Mouse (Mus musculus) cerebellum, adult 2 months (tissue): ENCODE data around the gene Smarcd3. TPM values are rescaled to one million over a fixed set of nuclear protein-coding genes. Genes with fewer than 3 reads are reported as not detected.

Source experiments
- DNase-seq, 2 experiments: peaks; one replicate each; pipeline ENCODE4 v3.0.0; 2021
- H3K27ac ChIP-seq: fragments of 200-500 bp; 2 replicates; pipeline ENCODE4 v1.5.1; 2012; ENCODE audit warnings: low read length, control low read depth, inconsistent platforms; ENCODE audit not compliant: insufficient read depth
- H3K27me3 ChIP-seq: fragments of 200-500 bp; 2 replicates; pipeline ENCODE4 v1.6.1; 2012; ENCODE audit warnings: inconsistent platforms, mild to moderate bottlenecking, low read length, moderate library complexity; ENCODE audit not compliant: control insufficient read depth, insufficient read depth
- H3K4me1 ChIP-seq: fragments of 200-500 bp; 2 replicates; pipeline ENCODE4 v1.6.1; 2011; ENCODE audit warnings: low read length; ENCODE audit not compliant: control insufficient read depth, insufficient read depth
- H3K4me3 ChIP-seq: fragments of 200-500 bp; replicated peaks from 2 replicates; pipeline ENCODE3; 2011; ENCODE audit warnings: mild to moderate bottlenecking, low read depth, low read length, control low read depth; ENCODE audit not compliant: insufficient read depth
- CTCF ChIP-seq: fragments of 200-500 bp; IDR thresholded peaks from 2 replicates; pipeline ENCODE4 v1.5.1; 2011; ENCODE audit warnings: low read depth, mild to moderate bottlenecking, control low read depth, low read length, moderate library complexity, borderline replicate concordance; ENCODE audit not compliant: insufficient read depth
- POLR2A ChIP-seq: fragments of 200-500 bp; IDR thresholded peaks from 2 replicates; pipeline ENCODE4 v1.6.1; 2011; ENCODE audit warnings: low read length, control low read depth, borderline replicate concordance; ENCODE audit not compliant: insufficient read depth
- WGBS: fragments of 180-500 bp; shearing (Covaris S2); methylation state at CpG from one replicate; pipeline ENCODE4 v1.1.7; 2018; 5-methylcytosine and 5-hydroxymethylcytosine counted together
- polyA plus RNA-seq: library from polyadenylated mRNA; depleted of rRNA; stranded (reverse); fragments of >200 nt; gene quantifications from 2 replicates; pipeline ENCODE4 v1.2.3, GENCODE M21; 2012

The Smarcd3 gene
- polyA plus RNA-seq, 1 experiment = 102 TPM

DNA sequence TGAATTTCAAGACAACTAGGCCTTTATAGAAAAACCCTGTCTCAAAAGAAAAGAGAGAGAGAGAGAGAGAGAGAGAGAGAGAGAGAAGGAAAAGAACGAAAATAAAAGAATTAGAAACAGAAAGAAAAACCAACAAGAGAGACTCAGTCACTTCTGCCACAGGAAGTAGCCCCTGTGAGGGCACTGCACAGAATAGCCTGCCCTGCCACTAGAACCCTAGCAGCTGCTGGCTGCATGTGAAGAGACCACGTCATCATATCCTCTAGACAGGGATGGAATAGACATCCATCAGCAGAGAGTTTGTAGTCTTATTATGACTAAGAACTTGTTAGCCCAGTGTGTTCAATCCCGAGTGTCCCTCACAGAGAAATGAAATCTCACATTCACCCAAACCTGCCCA is 5.5 kb upstream of the Smarcd3 start:
- TF ChIP-seq CTCF = no peak
- TF ChIP-seq POLR2A = no peak
- DNase-seq = no peak
- WGBS = 76% methylated on average over 3 of the region's 3 CpGs
- Histone ChIP-seq H3K27me3 (no peaks in the 10 kb centered on the region), H3K4me3 (no peak overlapping the region), H3K27ac (no peak overlapping the region), H3K4me1 (peaks cover 4% of the 10 kb centered on the region; the same call in 1 of the 2 replicates)

DNA sequence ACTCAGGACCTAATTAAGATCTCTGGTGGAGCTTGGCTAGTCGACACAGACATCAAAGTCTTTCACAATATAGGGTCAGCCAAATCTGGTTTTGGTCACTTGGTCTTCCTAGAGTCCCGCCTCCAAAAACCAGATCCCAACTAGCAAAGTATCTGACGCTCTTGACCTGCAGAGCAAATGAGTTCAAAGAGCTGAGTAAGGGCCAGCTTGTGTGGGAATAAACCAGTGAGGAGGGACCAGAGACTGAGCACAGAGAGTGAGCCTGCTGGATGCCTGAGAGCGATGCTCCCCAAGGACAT is 560 bp upstream of the Smarcd3 start:
- H3K4me3 ChIP-seq = peak overlapping the region; percentile 71
- H3K27ac ChIP-seq = peak overlapping the region; percentile 80; the same call in 1 of the 2 replicates
- DNase-seq = no peak
- WGBS = 34% methylated on average over 4 of the region's 4 CpGs
- H3K4me1 ChIP-seq = peaks cover 30% of the 10 kb centered on the region
- TF ChIP-seq POLR2A (no peak), CTCF (no peak)
- no peaks in the 10 kb centered on the region for H3K27me3 ChIP-seq

DNA sequence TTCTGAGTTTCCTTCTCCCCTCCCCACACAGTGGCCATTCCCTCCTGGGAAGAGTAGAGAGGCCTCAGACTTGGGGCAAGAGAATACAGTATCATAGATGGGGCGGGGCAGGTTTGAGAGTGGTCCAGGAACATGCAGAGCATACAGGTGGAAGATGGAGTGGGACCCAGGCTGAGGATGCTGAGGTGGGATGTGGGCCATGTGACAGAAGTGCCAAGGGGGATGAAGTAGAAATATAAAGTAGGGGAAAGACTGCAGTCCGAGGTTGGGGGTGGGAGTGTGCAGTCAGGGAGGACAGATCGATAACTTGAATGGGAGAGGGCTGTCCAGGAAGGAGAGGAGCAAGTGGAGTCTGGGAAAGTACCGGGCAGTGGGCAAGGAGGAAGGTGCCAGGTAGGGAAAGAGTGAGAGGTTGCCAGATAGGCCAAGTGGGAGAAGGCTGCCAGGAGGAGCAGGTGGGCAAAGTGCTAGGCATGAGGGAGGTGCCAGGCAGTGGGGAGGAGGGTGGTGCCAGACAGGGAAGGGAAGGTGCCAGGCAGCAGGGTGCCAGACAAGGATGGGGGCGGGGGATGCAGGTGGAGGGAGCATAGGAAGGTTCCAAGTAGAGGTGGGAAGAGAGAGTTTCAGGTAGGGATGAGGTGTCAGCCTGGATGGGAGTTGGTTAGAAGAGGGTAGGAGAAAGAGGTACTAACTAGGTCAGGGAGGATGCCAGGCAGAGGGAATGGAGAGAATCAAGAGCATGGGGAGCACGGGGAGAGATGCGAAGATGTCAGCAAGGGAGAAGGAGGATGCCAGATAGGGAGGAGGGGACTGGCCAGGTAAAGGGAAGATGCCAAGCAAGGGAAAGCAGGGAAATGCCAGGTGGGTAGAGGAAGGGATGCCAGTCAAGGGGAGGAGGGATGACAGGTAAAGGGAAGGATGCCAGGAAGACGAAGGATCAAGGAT is 898 bp downstream of the Smarcd3 start:
- Histone ChIP-seq H3K4me1 (peaks cover 36% of the 10 kb centered on the region), H3K27ac (peak overlapping the region; percentile 80), H3K4me3 (peak overlapping the region; percentile 71), H3K27me3 (no peaks in the 10 kb centered on the region)
- TF ChIP-seq CTCF = no peak
- no peak for TF ChIP-seq POLR2A
- WGBS = 9% methylated on average over 8 of the region's 8 CpGs
- DNase-seq = peak; percentile 94 to 95

DNA sequence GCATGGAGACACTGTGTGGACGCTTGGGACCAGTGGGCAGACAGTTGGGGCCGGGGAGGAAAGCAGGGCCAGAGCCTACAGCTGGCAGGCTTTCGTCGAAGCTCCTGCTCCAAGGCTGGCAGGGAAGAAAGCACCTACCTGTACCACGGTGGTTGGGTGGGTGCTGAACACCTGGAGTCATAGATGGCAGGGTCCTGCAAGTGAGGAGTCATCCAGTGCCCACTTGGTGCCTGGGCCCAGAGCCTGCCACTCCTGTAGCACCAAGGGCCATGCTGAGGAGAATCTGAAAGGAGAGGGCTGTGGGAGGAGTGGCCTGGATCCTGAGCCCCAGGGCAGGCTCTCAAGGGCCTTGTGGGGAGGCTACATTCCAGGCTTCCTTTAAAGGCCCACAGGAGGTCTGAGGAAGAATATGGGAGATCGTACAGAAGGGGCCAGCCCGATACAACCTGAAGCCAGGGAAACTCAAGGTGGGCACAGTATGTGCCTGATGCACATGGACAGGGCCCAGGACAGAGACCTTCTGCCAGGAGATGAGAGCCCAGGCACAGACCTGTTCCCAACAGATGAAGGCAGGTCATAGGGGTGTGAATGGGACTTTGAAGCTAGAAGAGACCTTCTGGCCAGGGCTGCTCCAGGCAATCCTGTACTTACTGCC is 1.7 kb downstream of the Smarcd3 start:
- Histone ChIP-seq H3K4me3 (peak overlapping the region; percentile 71), H3K27ac (peak overlapping the region; percentile 80; the same call in 1 of the 2 replicates), H3K27me3 (no peaks in the 10 kb centered on the region), H3K4me1 (peaks cover 36% of the 10 kb centered on the region)
- TF ChIP-seq CTCF (no peak), POLR2A (no peak)
- DNase-seq = peak; percentile 54
- WGBS = 49% methylated on average over 7 of the region's 7 CpGs

DNA sequence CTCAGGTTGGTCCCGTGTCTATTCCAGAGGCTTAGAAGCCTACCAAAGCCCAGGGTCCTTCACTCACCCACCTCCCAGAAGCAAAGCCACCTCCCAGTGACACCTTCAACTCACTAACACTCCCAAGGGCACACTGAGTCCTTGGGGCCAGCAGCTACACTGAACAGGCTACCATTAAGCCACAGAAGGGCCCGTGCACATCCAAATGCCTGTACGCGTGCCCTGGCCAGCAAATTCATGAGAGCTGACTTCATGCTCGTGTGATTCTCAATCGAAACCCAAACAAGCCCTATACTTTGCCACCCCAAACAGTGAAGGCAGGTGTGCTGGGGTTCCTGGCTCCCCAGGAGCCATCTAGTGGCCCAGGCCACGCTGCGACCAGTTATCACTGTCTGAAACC is 3.6 kb downstream of the Smarcd3 start:
- TF ChIP-seq POLR2A (no peak), CTCF (no peak)
- Histone ChIP-seq H3K27ac (no peak overlapping the region), H3K4me1 (peaks cover 36% of the 10 kb centered on the region), H3K4me3 (no peak overlapping the region), H3K27me3 (no peaks in the 10 kb centered on the region)
- no peak for DNase-seq
- WGBS = 91% methylated on average over 8 of the region's 8 CpGs

DNA sequence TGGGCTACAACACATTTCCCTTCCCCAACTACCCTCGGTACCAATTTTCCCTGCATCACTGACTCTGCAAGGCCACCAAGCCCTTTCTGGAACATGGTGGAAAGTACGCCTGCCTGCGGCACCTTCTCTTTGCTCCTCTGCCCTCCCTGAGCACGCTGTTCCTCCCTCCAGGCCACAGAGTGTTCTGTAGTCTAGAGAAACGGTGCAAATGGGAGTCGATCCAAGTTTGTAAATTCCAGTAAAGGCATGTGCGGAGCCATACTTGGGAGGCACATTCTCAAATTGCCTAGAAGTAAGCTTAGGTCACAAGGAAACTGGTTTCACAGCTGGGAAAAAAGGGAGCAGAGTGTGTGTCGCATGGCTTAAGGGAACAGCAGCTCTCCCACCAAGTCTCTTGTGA is 4.1 kb downstream of the Smarcd3 start:
- no peak for DNase-seq
- H3K4me3 ChIP-seq = no peak overlapping the region
- TF ChIP-seq CTCF = no peak
- TF ChIP-seq POLR2A = no peak
- H3K4me1 ChIP-seq = peaks cover 36% of the 10 kb centered on the region
- H3K27ac ChIP-seq = no peak overlapping the region
- no peaks in the 10 kb centered on the region for H3K27me3 ChIP-seq
- 87% methylated on average over 8 of the region's 8 CpGs for WGBS

DNA sequence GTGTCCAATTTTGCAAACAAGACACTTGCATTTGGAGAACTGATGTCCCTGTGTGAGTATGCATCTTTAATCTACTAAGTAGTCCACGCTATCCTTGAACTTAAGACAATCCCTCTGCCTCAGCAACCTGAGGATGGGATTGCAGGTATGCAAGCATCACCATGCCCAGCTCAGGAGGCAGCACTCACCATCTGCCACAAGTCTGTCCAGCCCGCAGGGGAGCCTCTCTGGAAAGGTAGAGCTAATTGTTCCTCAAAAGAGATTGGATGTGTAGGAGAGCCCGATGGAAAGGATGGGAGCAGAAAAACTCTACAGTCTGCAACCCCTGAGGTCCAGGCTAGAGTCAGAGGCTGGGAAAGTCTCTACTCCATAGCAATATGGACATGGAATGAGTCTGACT is 5.3 kb downstream of the Smarcd3 start:
- no peaks in the 10 kb centered on the region for H3K27me3 ChIP-seq
- no peak overlapping the region for H3K27ac ChIP-seq
- peak in 1 of 2 experiments; percentile 55 for DNase-seq
- TF ChIP-seq CTCF = no peak
- TF ChIP-seq POLR2A = no peak
- 33% methylated on average over 3 of the region's 3 CpGs for WGBS
- H3K4me1 ChIP-seq = peaks cover 33% of the 10 kb centered on the region
- H3K4me3 ChIP-seq = no peak overlapping the region
